Mouse (Mus musculus) heart, adult 11 months (tissue): ENCODE results near the gene Plekhf1.

Source experiments
- DNase-seq: peaks from one replicate; pipeline ENCODE4 v3.0.0; 2022

Gene Plekhf1

GRCm38 (mm10) chr7:38227900-38228298, at the start of gene Plekhf1:
TSS of gene Plekhf1 (minus strand) at chr7:38228016.
- peak; percentile 100 for DNase-seq

- no peak for DNase-seq
Measured at GRCm38 (mm10) chr7:38272551-38272950, 44.7 kb upstream of the Plekhf1 start.

- peak; percentile 87 for DNase-seq
Measured at GRCm38 (mm10) chr7:38271859-38272258, 44.0 kb upstream of the Plekhf1 start.

- no peak for DNase-seq
Measured at GRCm38 (mm10) chr7:38271511-38271811, 43.6 kb upstream of the Plekhf1 start.

- DNase-seq, result peak; percentile 99
Measured at GRCm38 (mm10) chr7:38270703-38271510, 43.1 kb upstream of the Plekhf1 start, which contains the start of gene Pop4. TSS of gene Pop4 (minus strand) at chr7:38271423.

GRCm38 (mm10) chr7:38267006-38267680, 39.3 kb upstream of the Plekhf1 start:
- DNase-seq, result peak; percentile 92

- DNase-seq, result peak; percentile 79
Measured at GRCm38 (mm10) chr7:38262406-38262805, 34.6 kb upstream of the Plekhf1 start.

- no peak for DNase-seq
Measured at GRCm38 (mm10) chr7:38259631-38260030, 31.8 kb upstream of the Plekhf1 start.

GRCm38 (mm10) chr7:38253441-38253840, 25.6 kb upstream of the Plekhf1 start:
- peak; percentile 88 for DNase-seq

GRCm38 (mm10) chr7:38251494-38252216, 23.8 kb upstream of the Plekhf1 start:
- no peak for DNase-seq

GRCm38 (mm10) chr7:38242417-38242816, 14.6 kb upstream of the Plekhf1 start:
- DNase-seq, result no peak

GRCm38 (mm10) chr7:38237140-38237539, 9.3 kb upstream of the Plekhf1 start:
- no peak for DNase-seq

- no peak for DNase-seq
Measured at GRCm38 (mm10) chr7:38236400-38237105, 8.7 kb upstream of the Plekhf1 start.

- DNase-seq, result peak; percentile 98
Measured at GRCm38 (mm10) chr7:38230285-38230684, 2.5 kb upstream of the Plekhf1 start.

GRCm38 (mm10) chr7:38228329-38228728, 513 bp upstream of the Plekhf1 start:
- peak; percentile 89 for DNase-seq

GRCm38 (mm10) chr7:38227181-38227899, 476 bp downstream of the Plekhf1 start:
- DNase-seq, result peak; percentile 99

- DNase-seq, result no peak
Measured at GRCm38 (mm10) chr7:38226226-38226625, 1.6 kb downstream of the Plekhf1 start.

- peak; percentile 98 for DNase-seq
Measured at GRCm38 (mm10) chr7:38224577-38225369, 3.0 kb downstream of the Plekhf1 start.

GRCm38 (mm10) chr7:38220866-38221265, 7.0 kb downstream of the Plekhf1 start:
- DNase-seq, result no peak

- no peak for DNase-seq
Measured at GRCm38 (mm10) chr7:38219526-38219925, 8.3 kb downstream of the Plekhf1 start.

- peak; percentile 91 for DNase-seq
Measured at GRCm38 (mm10) chr7:38218631-38219367, 9.0 kb downstream of the Plekhf1 start.
